Mouse (Mus musculus): Measurements from ENCODE around the gene Ppargc1a.

Gene Ppargc1a

DNA sequence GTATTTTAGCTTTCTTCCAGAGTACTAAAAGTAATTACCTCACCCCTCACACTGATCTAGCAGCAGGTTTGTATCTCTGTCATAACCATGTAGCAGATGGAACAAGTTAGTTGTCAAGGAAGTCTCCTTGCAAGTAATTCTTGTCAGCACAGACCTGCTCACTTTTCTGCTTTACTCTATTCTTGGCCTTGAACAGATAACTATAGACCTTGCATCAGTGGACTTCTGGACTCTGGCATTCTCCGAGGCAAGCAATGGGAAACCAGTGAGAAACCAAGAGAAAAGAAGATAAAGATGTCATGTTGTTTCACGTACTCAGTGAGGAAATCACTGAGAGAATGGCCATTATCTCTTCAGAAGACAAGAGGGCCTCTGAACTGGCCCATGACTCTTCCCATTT lies 152.1 kb downstream of the Ppargc1a start:
- DNase-seq (ENCODE audit: low read depth, low spot score), result no peak

DNA sequence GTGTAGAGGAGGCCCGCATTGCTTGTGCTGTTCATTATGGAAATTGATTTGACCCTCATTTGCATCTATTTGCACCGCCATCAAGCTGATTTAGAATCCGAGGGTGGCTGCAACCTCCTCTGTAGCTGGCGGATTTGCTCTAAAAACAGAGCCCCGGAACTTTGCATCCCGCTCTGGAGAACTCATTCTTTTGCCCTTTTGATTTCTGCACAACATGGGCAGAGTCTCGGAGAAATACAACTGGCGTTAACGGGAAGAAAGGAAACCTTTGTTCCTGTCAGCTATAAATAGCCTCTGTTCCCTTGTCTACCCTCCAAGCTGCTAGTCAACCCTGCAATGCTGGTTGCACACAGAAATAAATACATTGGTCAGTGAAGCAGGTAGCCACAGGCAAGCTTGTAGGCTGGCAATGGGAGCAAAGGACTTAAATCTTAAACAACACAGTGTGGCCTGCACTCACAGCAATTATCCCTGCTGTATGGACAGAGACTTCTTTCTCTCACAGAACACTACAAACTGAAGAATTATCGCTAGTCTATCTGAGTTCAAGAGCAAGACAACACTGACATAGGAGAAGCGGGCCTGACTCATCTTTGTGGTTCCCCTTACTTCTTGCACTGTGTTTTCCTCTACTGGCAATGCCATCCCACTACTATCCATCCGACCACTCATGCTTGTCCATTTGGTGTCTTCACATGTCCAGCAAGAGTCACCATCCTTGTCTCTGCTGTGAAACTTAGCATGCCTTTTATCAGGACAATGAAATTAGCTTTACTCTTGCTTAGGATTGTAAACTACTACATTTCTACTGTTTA lies 155.0 kb downstream of the Ppargc1a start:
- DNase-seq (ENCODE audit: low read depth, low spot score), result no peak

DNA sequence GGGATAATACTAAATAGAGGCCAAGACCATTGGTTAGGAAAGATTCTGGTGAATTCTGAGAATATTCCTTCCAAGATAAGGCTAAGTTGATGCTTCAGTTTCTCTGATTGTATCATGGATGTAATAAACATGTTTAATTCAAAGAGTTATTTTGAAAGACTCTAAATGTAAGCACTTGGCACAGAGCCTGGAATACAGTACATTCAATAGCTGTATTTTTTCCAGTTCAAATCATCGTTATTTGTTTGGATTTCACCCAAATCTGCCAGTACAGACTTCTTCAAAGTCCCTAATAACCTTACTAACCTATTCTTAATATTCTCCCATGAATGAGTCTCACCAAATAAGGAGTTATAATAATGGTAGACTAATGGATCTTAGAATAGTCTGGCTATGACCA lies 157.5 kb downstream of the Ppargc1a start:
- no peak for DNase-seq (ENCODE audit: low read depth, low spot score)

DNA sequence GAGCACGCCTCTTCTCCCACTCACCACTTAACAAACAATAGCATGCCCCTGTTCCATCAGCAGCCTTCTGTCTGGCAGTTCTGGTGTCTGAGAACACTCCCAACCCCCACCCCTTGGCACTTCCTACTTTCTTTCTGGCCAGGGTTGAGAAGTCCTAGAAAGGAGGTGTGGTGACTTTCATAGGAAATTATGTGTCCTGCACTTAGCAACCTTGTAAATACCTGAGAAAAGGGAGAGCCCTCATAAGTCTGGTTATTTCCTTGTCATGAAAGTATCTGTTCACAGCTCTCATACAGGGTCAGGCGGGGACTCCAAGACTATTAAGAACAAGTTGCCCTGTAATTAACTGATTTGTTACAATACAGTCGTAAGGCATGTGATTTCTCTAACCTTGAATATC lies 161.1 kb downstream of the Ppargc1a start:
- no peak for DNase-seq (ENCODE audit: low read depth, low spot score)

Measured in CD4-positive helper T cell, adult 2 months (primary cell).